Mouse (Mus musculus) lung, postnatal 25 days (tissue): ENCODE measurements around the gene Sgo2a.
A peak's percentile ranks its signal among the peaks of the same experiment; 100 is the strongest.
"Not testable (repeated sequence)": the region's sequence is repeated elsewhere in the genome, so short reads cannot be mapped to it uniquely, and the experiment has no call there.

Experiments used
- DNase-seq: peaks from one replicate; pipeline ENCODE4 v3.0.0; 2022; ENCODE audit warnings: low spot score

Sgo2a gene

DNA sequence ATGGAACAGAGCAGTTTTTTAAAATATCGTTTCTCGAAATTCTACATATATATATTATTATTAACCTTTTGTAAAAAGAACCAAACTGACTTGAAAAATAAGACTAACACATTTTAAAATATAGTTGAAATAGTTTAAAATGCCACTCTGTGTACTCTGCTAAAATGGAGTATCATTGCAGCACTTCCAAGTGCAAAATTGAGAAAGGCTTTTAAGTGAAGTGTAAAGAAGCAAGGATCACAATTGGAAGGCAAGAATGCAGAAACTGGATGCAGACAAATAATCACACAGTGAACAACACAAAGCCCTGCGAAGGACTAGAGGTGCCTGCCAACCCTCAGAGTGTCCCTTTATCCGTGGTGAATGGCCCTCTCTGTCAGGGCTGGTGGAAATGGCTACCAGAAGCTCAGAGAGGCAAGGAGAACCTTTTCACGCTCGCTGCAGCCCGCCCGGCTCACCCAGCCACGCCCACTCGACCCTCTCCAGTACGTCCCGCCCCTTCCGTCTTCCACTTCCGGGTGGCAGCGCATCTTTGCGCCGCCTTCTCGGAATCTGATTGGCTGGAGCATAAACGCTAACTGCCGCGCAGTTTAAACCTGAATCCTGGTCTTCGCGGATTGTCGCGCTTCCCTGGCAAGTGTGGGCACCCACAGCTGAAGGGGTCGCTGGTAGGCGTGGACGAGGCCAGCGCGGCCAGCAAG is at the start of gene Sgo2a:
Gene Sgo2a, plus strand, starts transcription at position 540 of the 701 bp plus-strand sequence.
- peak; percentile 93 for DNase-seq

DNA sequence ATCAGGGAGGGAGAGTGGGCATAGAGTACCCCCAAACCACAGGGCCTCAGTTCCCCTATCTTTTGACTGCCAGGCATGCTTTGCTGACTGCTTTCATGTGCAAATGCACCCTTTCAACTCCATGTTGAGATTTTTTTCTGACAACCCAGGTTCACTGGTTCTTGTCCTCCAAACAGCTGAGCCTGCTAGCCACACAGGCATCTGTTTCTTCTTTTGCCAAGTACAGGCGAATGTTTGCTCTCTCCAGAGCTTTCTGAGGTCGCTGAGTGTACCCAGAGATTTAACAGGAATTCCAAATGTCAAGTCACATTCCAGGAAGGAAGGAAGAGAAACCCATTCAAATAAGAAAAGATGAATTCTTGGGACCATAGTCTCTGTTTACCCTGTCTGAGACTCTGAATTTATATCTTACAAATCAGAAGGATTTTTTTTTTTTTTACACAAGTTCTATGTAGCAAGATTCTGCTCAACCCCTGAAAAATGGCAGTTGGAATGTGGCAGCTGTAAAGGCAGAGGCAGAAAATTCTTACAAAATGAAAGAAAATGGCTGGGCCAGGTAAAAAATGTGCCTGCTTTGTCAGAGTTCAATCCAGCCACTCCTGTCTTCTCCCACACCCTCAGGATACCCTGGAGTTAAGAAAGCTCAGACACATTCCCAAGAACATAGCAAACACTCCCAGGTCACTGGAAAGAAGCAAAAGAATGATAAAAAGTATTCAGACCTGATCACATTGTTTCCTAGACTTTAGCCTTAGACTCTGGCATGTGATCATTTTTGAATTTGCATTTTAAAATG is 48.0 kb upstream of the Sgo2a start:
- no peak for DNase-seq

DNA sequence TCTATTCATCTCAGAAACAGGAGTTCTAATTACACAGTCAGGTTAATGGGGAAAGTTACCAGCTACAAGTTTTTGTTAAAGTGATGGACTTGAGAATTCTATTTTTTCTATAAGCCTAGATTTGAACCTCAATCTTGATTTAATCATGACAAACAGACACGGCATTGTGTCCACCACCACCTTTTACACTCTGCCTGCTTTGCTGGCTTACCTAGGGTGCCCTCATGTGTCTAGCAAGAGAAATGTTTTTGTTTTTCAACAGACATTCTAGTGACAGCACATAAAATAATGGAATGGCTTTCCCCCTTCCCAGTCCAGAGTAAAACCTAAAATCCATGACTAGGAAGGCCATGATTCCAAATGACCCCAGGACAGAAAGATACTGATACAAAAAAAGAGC is 46.6 kb upstream of the Sgo2a start:
- DNase-seq: no peak

DNA sequence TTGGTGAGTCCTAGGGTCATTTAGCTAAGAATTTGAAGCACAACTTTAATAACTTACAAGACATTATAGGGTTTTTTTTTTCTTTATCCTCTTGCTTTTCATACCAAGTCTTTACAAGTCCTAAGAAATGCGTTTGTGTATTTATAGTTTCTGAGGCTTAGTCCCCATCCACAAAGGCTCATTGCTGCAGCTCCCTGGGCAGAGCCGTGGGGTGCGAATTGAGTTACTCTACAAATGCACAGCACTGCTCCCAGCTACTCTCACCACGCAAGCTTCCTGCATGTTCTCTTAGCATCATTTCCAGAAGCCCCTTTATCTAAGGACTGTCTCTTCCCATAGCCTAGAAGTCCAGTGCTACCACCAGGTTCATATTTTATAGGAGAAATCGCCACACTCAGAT is 46.1 kb upstream of the Sgo2a start:
- DNase-seq: no peak

DNA sequence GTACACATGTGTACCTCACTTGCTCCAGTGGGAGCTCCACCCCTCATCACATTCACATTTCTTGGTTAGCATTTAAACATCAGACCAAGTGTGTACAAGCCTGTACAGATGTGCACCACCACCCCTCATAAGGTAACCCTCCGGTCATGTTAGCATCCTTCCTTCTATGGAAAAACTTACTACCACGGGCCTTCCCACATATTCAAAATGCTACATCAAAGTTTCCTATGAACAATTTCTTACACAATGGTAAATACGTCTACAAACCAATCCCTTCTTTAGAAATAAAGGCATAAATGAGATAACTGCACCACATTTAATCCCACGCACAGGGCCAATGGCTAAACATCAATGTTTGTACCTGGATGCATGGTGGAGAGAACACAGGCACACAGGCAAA is 43.3 kb upstream of the Sgo2a start:
- DNase-seq: no peak

DNA sequence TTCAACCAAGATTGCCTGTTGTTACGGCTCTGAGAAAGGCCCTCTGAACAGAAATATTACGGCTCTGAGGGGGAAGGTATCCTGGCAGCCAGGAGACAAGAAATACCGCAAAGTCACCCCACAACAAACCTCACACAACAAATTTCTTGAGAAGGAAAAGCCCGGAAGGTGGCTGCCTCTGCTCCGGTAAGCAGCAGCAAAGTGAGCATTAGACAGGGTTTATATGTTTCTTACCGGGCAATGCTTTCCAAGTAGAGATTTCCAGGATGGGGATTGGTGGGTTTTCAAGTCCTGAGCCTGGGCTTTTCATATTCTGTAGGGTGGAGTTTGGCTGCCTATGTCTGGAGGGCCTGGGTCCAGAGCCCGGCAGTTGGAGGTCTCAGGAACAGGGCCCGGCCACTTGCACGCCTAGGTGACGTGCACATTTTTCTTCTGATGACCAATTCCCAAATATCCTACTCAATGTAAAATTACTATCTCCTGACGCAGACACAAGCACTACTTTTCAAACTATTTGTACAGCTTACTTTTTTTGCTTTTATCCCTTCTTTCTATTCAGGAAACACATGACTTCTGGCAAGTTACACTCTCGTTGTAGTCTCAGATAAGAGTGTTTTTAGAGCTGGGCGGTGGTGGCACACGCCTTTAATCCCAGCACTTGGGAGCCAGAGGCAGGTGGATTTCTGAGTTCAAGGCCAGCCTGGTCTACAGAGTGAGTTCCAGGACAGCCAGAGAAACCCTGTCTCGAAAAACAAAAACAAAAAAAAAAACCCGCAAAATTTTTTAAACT is 42.0 kb upstream of the Sgo2a start:
- DNase-seq: no peak

DNA sequence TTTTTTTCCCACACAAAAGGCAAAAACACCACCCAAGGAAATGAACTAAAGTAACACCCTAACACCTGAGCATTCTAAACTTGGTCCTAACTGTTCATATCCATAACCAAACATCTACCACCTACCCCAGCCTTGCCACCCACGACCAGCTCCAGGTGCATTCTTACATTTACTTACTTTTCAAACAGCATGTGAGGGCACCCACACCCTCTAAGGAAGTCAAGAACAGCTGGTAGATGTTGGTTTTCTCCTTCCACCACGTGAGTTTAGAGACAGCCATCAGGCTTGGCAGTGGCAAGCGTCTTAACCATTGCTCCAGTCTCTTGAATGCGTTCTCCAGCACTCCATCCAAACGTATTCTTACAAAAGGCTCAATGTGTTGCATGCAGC is 41.4 kb upstream of the Sgo2a start:
- DNase-seq: no peak

DNA sequence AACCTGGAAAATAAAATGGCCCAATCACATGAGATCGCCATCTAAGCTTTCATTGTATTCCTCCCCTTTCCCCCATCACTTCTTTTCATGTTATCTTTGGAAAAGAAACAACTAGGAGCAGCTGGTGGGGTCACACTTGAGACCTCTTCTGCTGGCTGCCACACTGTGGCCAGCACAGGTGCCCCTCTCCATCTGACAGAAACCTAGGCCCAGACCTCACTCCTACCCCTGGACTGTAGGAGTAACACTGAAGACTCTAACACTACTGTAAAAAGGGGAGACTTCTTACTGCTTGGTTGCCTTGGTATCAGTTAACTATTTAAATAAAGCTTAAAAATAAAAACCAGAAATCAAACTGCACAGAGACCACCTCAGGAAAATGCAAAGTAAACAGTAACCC is 40.0 kb upstream of the Sgo2a start:
- no peak for DNase-seq

DNA sequence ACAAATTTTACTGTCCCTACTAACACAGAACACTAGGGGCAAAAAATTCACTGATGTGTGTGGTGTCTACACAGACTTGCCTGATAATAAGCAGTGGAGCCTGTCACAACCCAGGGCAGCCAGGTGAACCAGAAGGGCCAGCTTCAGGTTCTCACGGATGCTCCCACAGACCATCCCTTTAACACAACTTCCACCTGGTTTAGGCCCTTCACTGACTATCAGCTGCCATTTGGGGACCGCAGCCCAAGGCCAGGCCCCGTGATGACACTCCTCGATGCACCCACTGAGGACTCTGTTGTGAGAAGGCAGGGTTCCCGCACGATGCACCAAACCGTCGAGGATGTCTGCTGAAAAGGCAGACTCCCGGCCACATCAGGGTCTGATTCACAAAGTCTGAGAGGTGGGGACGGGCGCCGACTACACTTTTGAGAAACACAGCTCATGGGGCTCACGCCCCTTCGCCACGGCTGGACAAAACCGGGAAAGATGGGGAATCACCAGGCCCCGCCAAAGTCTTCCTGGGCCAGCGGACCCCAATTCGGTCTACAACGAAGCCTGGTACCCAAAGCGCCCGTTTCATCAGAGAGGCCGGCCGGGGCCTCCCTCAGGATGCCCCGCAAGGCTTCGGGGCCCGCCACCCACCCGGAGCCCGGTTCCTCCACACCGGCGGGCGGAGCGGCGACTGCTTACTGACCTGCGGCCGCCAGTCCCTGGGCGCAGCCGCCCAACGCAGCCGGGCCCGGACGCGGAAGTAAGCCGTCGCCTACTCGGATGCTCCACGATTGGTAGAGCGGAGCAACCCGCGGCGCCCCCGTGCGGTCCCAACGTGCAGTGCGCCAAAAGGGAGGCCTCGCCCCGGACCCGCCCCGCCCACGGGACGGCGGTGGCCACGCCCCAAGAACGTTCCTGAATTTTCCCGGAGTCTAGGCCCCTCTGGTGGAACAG is 26.2 kb upstream of the Sgo2a start:
- DNase-seq: peak; percentile 96

DNA sequence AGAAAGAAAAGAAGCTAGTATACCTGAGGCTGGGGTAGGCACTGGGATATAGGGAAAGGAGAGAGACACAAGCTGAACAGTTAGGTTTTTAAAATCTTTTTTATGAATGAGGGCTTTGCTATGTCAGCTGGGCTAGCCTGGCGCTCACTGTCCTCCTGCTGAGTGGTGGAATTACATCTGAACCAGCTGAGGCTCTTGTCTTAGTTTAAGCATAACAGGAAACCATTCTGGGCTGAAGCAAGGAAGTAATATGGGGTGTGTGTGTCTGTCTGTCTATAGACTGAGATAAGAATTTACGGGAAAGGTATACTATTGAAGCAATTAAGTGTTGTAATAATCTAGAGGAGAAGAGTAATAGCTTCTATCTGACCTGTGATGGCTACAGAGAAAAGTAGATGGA is 24.2 kb upstream of the Sgo2a start:
- no peak for DNase-seq

DNA sequence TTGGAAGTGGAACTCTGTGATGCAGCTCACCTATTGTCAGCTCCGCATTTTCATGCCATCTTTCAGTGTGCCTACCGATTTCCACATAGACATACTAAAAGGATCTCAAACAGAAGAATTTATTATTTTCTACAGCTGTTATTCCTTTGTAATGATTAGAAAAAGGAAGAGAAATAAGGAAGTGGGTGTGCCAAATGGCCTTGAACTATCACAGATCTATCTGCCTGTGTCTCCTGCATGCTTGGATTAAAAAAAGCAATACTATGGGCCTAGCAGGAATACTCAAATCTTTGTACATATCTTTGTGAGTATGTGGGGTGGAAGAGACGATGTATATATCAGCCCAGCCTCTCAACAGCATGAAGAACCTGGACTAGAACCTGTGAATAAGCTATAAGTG is 18.9 kb upstream of the Sgo2a start:
- DNase-seq: no peak

DNA sequence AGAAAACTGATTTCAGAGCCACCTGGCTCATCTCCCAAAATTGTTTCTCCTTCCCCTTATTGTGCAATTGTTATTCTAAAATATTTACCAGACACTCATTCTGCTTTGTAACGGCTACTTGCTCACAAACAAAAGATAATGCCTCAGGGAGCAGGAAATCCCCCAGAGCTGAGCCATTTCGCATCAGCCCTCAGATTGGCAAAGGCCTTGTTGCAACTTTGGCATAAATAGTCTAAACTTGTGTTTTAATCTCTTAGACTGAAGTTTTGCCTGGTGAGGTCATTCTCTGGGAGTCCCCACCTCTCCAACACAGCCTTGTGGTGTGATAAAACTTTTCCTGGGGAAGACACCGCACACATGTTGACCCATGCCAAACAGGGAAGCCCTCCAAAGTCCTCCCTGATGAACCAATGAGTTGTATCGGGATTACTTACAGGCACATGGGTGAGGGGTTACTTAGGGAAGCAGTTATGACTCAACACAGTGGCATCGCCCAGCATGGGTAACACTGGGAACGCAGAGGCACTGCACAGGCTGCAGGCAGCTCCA is 6.6 kb upstream of the Sgo2a start:
- peak; percentile 21 for DNase-seq

DNA sequence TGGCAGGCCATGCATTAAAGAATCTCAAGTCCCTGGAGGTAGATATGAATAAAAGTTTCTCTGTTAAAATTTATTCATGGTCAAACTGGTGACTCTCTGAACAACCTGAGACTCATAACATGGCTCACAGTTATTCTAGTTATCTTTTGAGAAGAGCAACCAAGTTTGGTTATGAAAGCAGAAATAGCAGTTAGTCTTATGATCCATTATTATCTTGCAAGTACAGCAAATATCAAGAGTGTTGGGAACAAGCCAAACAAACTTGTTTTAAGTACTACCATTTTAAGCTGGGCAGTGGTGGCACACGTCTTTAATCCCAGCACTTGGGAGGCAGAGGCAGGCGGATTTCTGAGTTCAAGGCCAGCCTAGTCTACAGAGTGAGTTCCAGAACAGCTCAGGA is 4.5 kb upstream of the Sgo2a start:
- no peak for DNase-seq

DNA sequence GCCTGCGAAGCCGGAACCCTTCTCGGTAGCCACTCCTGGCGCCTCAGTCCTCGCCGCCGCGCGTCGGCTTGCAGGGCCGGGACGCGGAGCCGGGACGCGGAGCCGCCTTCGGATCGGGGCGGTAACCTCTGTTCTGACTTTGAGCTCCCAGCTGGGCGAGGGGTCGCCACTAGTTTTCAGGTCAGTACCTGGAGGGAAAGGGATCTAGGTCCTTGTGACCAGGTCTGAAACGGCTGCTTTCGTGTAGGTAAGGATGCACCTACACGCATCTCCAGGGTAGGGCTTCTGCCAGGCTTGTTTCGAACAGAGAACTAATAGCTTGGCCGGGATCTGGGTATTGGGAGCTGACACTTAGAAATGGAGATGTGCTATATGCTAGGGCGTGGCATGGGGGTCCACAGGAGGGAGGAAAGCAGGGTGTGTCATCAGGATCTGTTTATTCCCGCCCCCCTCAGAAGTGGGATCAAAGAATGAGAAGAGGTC is 403 bp downstream of the Sgo2a start:
- no peak for DNase-seq

DNA sequence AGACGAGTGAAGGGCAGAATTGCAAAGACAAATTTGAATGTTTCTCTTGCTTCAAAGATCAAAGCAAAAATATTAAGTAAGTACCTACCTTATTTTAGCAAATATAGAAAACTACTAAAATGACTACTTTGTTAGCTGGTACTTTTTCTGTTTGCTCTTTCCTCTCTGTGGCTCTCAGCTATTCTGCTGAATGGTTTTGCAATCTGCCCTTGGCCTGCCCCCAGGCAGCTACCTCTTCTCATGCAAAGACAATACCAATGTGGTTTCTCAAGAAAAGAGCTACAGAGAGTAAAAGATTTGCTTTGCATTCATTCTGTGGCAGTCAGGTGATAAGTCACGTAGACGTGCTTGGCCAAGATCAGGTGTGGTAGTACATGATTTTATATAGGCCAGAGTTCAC is 2.4 kb downstream of the Sgo2a start:
- peak; percentile 2 for DNase-seq

DNA sequence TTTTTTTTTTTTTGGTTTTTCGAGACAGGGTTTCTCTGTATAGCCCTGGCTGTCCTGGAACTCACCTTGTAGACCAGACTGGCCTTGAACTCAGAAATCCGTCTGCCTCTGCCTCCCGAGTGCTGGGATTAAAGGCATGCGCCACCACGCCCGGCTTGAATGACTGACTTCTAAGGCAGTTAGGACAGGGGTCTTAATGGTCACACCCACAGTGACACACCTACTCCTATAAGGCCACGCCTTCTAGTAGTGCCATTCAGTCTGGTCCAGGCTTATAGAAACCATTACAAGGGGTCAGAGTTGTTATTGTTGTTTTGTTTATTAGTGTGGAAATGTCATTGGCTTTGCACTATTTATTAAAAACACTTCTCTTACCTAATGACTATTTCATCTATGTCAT is 10.6 kb downstream of the Sgo2a start:
- DNase-seq: not testable (repeated sequence)

DNA sequence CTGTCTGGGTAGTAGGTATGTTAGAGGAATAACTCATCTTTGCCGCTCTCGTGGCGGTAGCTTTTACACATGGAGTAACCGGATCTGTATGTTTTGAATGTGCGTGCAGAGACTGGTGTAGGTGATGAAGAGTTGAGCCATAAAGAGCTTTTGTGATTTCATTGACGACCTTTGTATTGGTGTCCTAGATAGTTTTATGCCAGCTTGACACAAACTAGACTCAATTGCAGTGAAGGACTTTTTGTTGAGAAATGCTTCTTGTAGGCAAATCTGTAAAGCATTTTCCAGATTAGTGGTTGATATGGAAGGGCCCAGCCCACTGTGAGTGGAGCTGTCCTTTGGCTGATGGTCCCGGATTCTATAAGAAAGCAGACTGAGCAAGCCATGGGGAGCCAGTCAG is 23.1 kb downstream of the Sgo2a start, which contains the start of gene Kctd18:
Gene Kctd18, minus strand, starts transcription at position 101 of the 400 bp plus-strand sequence.
- no peak for DNase-seq

DNA sequence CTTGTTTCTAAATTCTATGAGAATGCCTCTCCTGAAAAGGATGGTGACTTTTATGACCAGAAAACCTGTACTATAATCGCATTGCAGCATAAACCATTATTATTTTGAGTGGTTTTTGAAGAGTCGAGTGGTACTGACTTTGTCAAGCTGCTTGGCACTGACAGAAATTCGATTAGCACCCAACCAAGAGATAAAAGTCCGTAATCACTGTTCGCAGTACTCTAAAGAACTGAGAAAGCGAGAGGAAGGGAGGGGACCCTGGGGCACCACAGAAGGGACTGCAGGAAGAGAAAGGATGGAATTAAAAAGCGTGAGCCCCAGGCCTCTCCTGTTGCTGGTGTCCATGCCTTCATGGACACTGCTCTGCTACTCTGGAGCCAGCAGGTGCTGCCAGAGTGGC is 31.9 kb downstream of the Sgo2a start:
- no peak for DNase-seq

DNA sequence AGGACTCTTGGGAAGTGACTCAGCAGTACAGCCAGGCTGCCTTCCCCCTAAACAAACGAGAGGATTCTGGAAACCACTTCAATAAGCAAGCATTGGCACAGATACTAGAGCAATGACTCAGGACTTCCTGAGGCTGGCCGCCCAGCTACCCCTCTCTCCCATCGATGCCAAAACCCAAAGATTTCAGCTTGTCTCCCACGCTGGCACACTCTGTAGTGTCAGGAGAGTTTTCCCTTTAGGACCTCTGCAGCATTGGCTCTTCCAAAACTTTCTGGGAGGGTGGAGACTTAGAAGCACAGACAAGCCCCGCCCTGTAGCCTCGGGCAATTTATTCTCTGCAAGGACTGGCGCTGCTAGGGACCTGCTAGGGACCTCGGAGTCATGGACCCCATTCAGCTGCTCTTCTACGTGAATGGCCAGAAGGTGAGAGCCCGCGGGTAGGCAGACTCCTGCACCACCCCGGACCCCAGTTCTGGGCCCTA is 33.9 kb downstream of the Sgo2a start, which contains the start of gene Aox1:
Gene Aox1, plus strand, starts transcription at position 296 of the 482 bp plus-strand sequence.
- DNase-seq: peak; percentile 75

DNA sequence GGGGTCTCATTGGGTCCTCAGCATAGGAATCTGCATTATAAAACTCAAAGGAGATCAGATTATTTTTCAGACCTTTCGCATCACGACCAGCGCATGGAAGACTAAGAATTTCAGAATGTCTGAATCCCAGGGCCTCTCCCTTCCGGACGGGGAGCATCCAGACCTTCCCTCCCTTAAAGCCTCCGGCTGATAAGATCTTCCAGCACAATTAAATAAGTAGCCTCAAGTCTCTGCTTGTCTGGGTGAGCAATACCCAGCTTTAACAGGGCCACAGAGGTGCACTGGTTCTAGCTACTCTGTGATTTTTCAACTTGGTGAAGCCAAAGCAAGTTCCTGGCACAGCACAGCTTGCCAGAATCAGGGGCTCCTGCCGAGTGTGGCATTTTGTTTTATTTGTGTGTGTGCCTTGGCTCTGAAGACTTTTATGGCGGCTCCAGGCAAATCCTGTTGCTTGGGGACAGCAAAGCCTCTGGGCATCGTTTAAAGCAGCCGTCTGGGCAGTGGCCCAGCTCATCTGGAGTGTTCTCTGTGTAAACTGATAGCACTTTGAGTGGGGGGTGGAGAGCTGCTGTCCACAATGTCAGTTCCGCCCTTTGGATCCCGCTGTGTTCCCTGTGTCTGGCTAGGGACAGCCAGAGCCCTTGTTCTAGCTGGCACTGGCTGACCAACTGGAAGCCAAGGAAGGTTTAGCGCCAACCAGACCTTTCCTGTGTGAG is 34.5 kb downstream of the Sgo2a start:
- DNase-seq: peak; percentile 70
